Mouse (Mus musculus): Measurements from ENCODE around the gene Fam126b. TPM values are rescaled to one million over a fixed set of nuclear protein-coding genes. Genes with fewer than 3 reads are reported as not detected.
"Not testable (repeated sequence)": the region's sequence is repeated elsewhere in the genome, so short reads cannot be mapped to it uniquely, and the experiment has no call there.

Fam126b gene
- polyA plus RNA-seq, 1 experiment from 2014 or later = 7.0 TPM

GRCm38 (mm10) chr1:58562455-58562854, 23.7 kb downstream of the Fam126b start:
- 80% methylated on average over 1 of the region's 1 CpGs for WGBS
- no peaks in the 10 kb centered on the region for H3K4me1 ChIP-seq (replicated peaks)
- peaks cover 37% of the 10 kb centered on the region for H3K36me3 ChIP-seq
- DNase-seq (ENCODE audit: low spot score) = peak; percentile 14
- no peaks in the 10 kb centered on the region for H3K9me3 ChIP-seq
- no peak overlapping the region for H3K4me3 ChIP-seq
- no peak overlapping the region for H3K27ac ChIP-seq
- H3K27me3 ChIP-seq (ENCODE audit: insufficient read depth, poor library complexity, severe bottlenecking) = no peaks in the 10 kb centered on the region

DNA sequence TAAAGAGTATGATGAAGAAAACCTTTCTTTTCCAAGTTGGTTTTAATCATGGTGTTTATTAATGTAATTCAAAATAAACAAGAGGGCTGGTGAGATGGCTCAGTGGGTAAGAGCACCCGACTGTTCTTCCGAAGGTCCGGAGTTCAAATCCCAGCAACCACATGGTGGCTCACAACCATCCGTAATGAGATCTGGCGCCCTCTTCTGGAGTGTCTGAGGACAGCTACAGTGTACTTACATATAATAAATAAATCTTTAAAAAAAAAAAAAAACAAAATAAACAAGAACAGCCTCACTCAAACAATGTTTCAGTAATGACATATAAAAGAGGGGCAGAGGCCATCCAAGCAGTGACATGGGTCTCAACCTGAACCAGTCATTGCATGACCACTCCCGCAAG, 25.8 kb downstream of the Fam126b start:
- DNase-seq (ENCODE audit: low spot score); H3K4me1 ChIP-seq (replicated peaks); H3K9me3 ChIP-seq; H3K4me3 ChIP-seq; H3K27ac ChIP-seq; H3K27me3 ChIP-seq (ENCODE audit: insufficient read depth, poor library complexity, severe bottlenecking): not testable (repeated sequence)
- H3K36me3 ChIP-seq = peaks cover 37% of the 10 kb centered on the region
- 89% methylated on average over 6 of the region's 6 CpGs for WGBS

DNA sequence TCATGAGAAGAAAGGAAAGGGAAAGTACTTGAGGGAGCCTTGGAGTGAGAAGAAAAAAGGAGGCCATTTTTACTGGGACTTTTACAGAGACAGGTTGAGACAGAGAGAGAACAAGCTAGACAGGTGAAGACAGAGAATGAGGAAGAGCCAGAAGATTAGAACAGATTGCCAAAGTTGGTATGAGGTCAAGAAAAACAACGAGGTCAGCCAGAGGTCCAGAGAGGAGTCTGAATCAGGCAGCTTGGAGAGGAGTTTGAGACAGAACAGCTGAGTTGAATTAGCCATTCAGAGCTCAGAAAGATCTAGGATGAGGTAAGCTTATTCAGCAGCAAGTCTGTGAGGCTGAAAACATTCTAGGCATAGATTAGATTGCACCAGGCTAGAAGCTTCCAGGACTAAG, 44.7 kb downstream of the Fam126b start:
- no peaks in the 10 kb centered on the region for H3K9me3 ChIP-seq
- peaks cover 63% of the 10 kb centered on the region for H3K36me3 ChIP-seq
- WGBS = 91% methylated on average over 1 of the region's 1 CpGs

DNA sequence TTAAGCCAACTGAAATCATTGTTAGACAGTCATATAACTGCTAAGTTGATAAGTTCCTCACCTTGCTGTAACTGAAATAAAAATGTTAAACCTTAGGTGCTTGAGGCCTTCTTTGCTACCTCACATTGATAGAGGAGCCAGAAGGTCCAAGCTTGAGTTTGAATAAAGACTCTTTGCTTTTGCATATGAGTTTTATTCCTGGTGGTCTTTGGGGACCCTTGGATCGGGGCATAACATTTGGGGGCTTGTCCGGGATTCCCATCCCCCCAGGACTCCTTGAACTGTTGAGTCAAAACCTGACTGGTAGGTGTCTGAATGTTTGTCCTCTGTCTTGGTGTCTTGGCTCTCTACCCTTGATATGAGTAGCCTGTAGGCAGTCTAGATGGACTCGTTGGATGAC, 78.9 kb downstream of the Fam126b start:
- DNase-seq (ENCODE audit: low spot score) = no peak
- peaks cover 48% of the 10 kb centered on the region for H3K9me3 ChIP-seq
- 97% methylated on average over 3 of the region's 3 CpGs for WGBS
- H3K4me3 ChIP-seq = no peak overlapping the region
- no peaks in the 10 kb centered on the region for H3K27me3 ChIP-seq (ENCODE audit: insufficient read depth, poor library complexity, severe bottlenecking)
- H3K4me1 ChIP-seq (replicated peaks) = peaks cover 16% of the 10 kb centered on the region
- H3K36me3 ChIP-seq = peaks cover 23% of the 10 kb centered on the region
- H3K27ac ChIP-seq = no peak overlapping the region

More for the DNA sequence above, 44.7 kb downstream of the Fam126b start:
- no peaks in the 10 kb centered on the region for H3K27me3 ChIP-seq (ENCODE audit: insufficient read depth, poor library complexity, severe bottlenecking)
- no peak for DNase-seq (ENCODE audit: low spot score)
- no peak overlapping the region for H3K4me3 ChIP-seq
- H3K4me1 ChIP-seq (replicated peaks) = no peaks in the 10 kb centered on the region
- no peak overlapping the region for H3K27ac ChIP-seq

DNA sequence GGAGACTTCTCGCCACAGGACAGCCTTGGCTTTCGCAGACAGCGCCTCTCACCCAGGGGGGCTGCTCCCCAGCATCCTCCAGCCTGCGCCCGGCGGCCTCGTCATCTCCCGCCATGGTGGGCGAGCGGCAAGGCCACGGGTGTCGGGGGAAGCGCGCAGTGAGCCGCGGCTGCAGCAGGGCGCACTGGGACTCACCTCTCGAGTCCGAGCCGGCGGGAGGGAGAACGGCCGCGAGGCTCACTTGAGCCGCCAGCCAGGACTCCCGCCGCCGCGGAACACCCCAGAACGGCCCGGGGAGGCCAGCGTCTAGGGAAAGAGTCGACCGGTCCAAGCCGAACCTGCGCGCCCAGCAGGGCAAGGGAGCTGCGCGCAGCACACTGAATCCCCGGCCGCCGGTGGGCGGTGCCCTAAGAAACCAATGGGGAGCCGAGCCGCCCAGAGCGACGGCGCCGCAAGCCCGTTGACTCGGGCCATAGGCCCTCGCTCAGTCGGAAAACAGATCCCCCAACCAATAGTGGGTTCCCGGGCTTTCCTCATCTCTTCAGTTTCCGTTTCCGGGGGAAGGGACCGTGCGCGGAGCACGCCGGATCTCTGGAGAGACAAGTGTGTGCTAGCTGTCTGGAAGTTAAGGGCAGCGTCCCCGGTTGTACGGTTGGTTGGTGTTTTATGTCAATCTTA, 81.4 kb downstream of the Fam126b start, which contains the start of gene Orc2:
Orc2 (minus strand) TSS at position 533 of the 678 bp plus-strand sequence.
- H3K9me3 ChIP-seq = peaks cover 35% of the 10 kb centered on the region
- H3K36me3 ChIP-seq = peaks cover 42% of the 10 kb centered on the region
- WGBS = under 1% methylated on average over 64 of the region's 64 CpGs
- H3K4me1 ChIP-seq (replicated peaks) = peaks cover 16% of the 10 kb centered on the region
- H3K27me3 ChIP-seq (ENCODE audit: insufficient read depth, poor library complexity, severe bottlenecking) = no peaks in the 10 kb centered on the region
- peak within 1 kb of the TSS; percentile 95 for H3K27ac ChIP-seq
- DNase-seq (ENCODE audit: low spot score) = peak; percentile 93
- peak within 1 kb of the TSS; percentile 99 for H3K4me3 ChIP-seq

DNA sequence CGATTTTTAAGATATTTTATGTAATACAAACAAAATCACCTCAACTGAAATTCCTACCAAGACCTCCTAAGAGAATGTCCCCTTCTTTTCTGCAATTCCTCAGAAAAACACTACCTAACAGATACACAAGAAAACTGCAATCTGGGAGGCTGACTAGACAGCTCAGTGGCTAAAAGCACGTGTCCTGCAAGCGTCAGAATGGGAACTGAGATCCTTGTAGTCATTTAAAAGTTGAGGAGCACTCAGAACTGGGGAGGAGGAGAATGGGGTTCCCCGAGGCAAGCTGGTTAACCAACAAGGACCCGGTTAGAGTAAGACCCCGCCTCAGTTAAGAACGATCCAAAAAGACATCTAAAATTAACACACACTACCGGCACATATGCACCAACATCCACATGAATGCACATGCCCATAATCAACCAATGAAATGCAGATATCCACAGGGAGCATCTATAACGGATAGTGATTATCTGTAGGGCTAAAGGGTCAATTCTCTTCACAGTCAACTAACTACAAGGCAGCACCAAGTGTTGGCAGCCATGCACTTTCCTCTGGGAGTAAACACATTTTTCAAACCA, 82.2 kb downstream of the Fam126b start:
- H3K4me1 ChIP-seq (replicated peaks) = peaks cover 16% of the 10 kb centered on the region
- H3K27me3 ChIP-seq (ENCODE audit: insufficient read depth, poor library complexity, severe bottlenecking) = no peaks in the 10 kb centered on the region
- peaks cover 32% of the 10 kb centered on the region for H3K9me3 ChIP-seq
- peak overlapping the region; percentile 99 for H3K4me3 ChIP-seq
- peaks cover 51% of the 10 kb centered on the region for H3K36me3 ChIP-seq
- H3K27ac ChIP-seq = peak overlapping the region; percentile 95
- 38% methylated on average over 9 of the region's 9 CpGs for WGBS
- no peak for DNase-seq (ENCODE audit: low spot score)

- H3K27ac ChIP-seq = no peak overlapping the region
- H3K9me3 ChIP-seq = peaks cover 24% of the 10 kb centered on the region
- peak overlapping the region; percentile 99 for H3K4me3 ChIP-seq
- peaks cover 16% of the 10 kb centered on the region for H3K4me1 ChIP-seq (replicated peaks)
- DNase-seq (ENCODE audit: low spot score) = no peak
- H3K36me3 ChIP-seq = peaks cover 54% of the 10 kb centered on the region
- no peaks in the 10 kb centered on the region for H3K27me3 ChIP-seq (ENCODE audit: insufficient read depth, poor library complexity, severe bottlenecking)
These were observed 83.0 kb downstream of the Fam126b start for GRCm38 (mm10) chr1:58503134-58503533.

DNA sequence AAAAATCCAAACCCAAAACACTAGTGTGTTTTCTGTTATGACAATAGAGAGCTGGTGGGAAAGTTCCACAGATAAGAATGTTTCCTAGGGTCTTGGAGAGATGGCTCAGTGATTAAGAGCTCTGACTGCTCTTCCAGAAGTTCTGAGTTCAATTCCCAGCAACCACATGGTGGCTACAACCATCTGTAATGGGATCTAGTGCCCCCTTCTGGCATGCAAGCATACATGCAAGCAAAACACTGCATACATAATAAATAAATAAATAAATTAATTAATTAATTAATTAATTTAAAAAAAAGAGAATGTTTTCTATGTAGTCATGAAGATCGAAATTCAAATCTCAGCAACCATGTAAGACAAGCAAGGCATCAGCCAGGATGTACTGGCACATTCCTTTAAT, 87.4 kb downstream of the Fam126b start:
- no peaks in the 10 kb centered on the region for H3K27me3 ChIP-seq (ENCODE audit: insufficient read depth, poor library complexity, severe bottlenecking)
- no peak overlapping the region for H3K27ac ChIP-seq
- H3K4me1 ChIP-seq (replicated peaks) = peaks cover 11% of the 10 kb centered on the region
- no peak for DNase-seq (ENCODE audit: low spot score)
- H3K9me3 ChIP-seq = no peaks in the 10 kb centered on the region
- no peak overlapping the region for H3K4me3 ChIP-seq
- WGBS = 93% methylated on average over 1 of the region's 1 CpGs
- H3K36me3 ChIP-seq = peaks cover 76% of the 10 kb centered on the region

GRCm38 (mm10) chr1:58497678-58498077, 88.4 kb downstream of the Fam126b start:
- peaks cover under 1% of the 10 kb centered on the region; the same call in 1 of the 2 replicates for H3K4me1 ChIP-seq (replicated peaks)
- H3K4me3 ChIP-seq = no peak overlapping the region
- no peak overlapping the region for H3K27ac ChIP-seq
- H3K27me3 ChIP-seq (ENCODE audit: insufficient read depth, poor library complexity, severe bottlenecking) = no peaks in the 10 kb centered on the region
- no peaks in the 10 kb centered on the region for H3K9me3 ChIP-seq
- 90% methylated on average over 4 of the region's 4 CpGs for WGBS
- no peak for DNase-seq (ENCODE audit: low spot score)
- peaks cover 87% of the 10 kb centered on the region for H3K36me3 ChIP-seq

GRCm38 (mm10) chr1:58495603-58496002, 90.5 kb downstream of the Fam126b start:
- no peaks in the 10 kb centered on the region for H3K9me3 ChIP-seq
- H3K27ac ChIP-seq = no peak overlapping the region
- WGBS = 92% methylated on average over 6 of the region's 6 CpGs
- no peaks in the 10 kb centered on the region for H3K27me3 ChIP-seq (ENCODE audit: insufficient read depth, poor library complexity, severe bottlenecking)
- H3K4me1 ChIP-seq (replicated peaks) = no peaks in the 10 kb centered on the region
- peaks cover 98% of the 10 kb centered on the region for H3K36me3 ChIP-seq
- H3K4me3 ChIP-seq = no peak overlapping the region
- DNase-seq (ENCODE audit: low spot score) = no peak

- Histone ChIP-seq H3K4me1 (replicated peaks) (no peaks in the 10 kb centered on the region), H3K27ac (no peak overlapping the region), H3K27me3 (ENCODE audit: insufficient read depth, poor library complexity, severe bottlenecking) (no peaks in the 10 kb centered on the region), H3K36me3 (peaks cover 93% of the 10 kb centered on the region), H3K9me3 (no peaks in the 10 kb centered on the region), H3K4me3 (no peak overlapping the region)
- WGBS = 92% methylated on average over 4 of the region's 4 CpGs
- no peak for DNase-seq (ENCODE audit: low spot score)
These were observed 103.5 kb downstream of the Fam126b start for GRCm38 (mm10) chr1:58482647-58483046.

DNA sequence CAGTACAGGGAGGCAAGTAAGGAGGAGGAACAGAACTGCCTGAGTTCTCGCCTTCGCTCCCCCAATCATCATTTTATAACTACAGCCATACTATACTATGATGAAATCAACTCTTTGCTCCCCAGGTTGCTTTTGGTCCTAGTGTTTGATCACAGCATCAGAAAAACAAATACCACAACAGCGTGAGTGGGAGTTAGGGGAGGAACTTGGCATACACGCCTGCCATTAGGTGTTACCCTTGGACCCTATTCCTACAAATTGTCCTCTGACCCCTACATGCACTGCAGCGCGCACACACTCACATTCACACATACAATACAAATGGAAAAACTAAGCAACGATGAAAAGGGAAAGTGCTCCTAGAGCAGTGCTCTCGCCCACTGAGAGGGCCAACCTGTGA, 110.5 kb downstream of the Fam126b start:
- peaks cover 99% of the 10 kb centered on the region for H3K36me3 ChIP-seq
- 93% methylated on average over 8 of the region's 8 CpGs for WGBS

More for the DNA sequence above, 110.5 kb downstream of the Fam126b start:
- Histone ChIP-seq H3K4me1 (replicated peaks) (no peaks in the 10 kb centered on the region), H3K4me3 (no peak overlapping the region), H3K27me3 (ENCODE audit: insufficient read depth, poor library complexity, severe bottlenecking) (no peaks in the 10 kb centered on the region), H3K9me3 (no peaks in the 10 kb centered on the region), H3K27ac (no peak overlapping the region)
- no peak for DNase-seq (ENCODE audit: low spot score)
